8 mouse cellular contexts compared by ENCODE assay signal in the genomic region with DNA sequence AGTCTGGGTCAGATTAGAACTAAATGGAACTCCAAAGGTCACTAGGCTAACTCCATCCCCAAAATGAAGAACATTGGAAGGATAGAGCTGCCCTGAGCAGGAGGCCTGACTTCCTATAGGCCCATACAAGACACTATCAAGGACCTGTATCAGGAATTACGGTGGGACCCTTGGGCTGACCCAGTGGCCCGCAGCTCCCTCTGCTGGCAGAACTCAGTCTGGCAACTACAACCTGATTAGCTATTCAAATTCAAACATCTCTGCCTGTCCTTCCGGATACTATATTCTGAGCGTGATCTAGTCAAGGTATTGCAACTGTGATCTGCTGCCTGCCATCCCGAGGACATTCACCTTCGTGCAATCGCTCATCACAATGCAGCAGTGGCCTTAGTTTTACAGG.
DNase-seq lines count a peak whose midpoint lies in the region; ATAC-seq and TF ChIP-seq lines count a peak whose summit lies in the region.

No protein-coding gene starts in this region.

- H3K4me2 ChIP-seq in embryonic facial prominence, embryonic 14.5 days (ENCODE audit: low read depth, low read length) = no peak overlapping the region
- H3K4me2 ChIP-seq in hindbrain, postnatal 0 days (ENCODE audit: low read depth, low read length) = no peak overlapping the region
- H3K4me2 ChIP-seq in liver, embryonic 12.5 days = 0 out of 2 replicates have a peak overlapping the region, but pooled peaks have one; percentile 9

- TF ChIP-seq POLR2A in testis, adult 2 months (IDR thresholded peaks at IDR 0.05; ENCODE audit: control insufficient read depth, low read depth, low read length) = no peak

- no peaks in the 10 kb centered on the region for H3K9me3 ChIP-seq in embryonic facial prominence, embryonic 14.5 days (ENCODE audit: control insufficient read depth, low read length)
- no peaks in the 10 kb centered on the region for H3K9me3 ChIP-seq in hindbrain, postnatal 0 days (ENCODE audit: low read length)
- no peaks in the 10 kb centered on the region for H3K9me3 ChIP-seq in liver, embryonic 12.5 days (replicated peaks)

- H3K27me3 ChIP-seq in testis, adult 2 months (ENCODE audit: control insufficient read depth, insufficient read depth, low read length) = no peaks in the 10 kb centered on the region
- no peaks in the 10 kb centered on the region for H3K27me3 ChIP-seq in embryonic facial prominence, embryonic 14.5 days (replicated peaks; ENCODE audit: control insufficient read depth, insufficient read depth, low read length)
- no peaks in the 10 kb centered on the region for H3K27me3 ChIP-seq in hindbrain, postnatal 0 days (ENCODE audit: insufficient read depth, low read length)
- no peaks in the 10 kb centered on the region for H3K27me3 ChIP-seq in liver, embryonic 12.5 days (replicated peaks)

- no peak overlapping the region for H3K4me3 ChIP-seq in testis, adult 2 months (ENCODE audit: control insufficient read depth, low read depth, low read length)
- no peak overlapping the region for H3K4me3 ChIP-seq in embryonic facial prominence, embryonic 14.5 days (ENCODE audit: low read depth, low read length)
- H3K4me3 ChIP-seq in hindbrain, postnatal 0 days (ENCODE audit: low read length) = no peak overlapping the region
- H3K4me3 ChIP-seq in liver, embryonic 12.5 days = no peak overlapping the region

- H3K27ac ChIP-seq in testis, adult 2 months (ENCODE audit: control insufficient read depth, insufficient read depth, low read depth, low read length) = no peak overlapping the region
- H3K27ac ChIP-seq in embryonic facial prominence, embryonic 14.5 days (replicated peaks; ENCODE audit: low read depth, low read length) = no peak overlapping the region
- no peak overlapping the region for H3K27ac ChIP-seq in hindbrain, postnatal 0 days
- H3K27ac ChIP-seq in liver, embryonic 12.5 days = no peak overlapping the region

- H3K4me1 ChIP-seq in testis, adult 2 months (ENCODE audit: control insufficient read depth, insufficient read depth, low read length) = no peaks in the 10 kb centered on the region
- H3K4me1 ChIP-seq in embryonic facial prominence, embryonic 14.5 days (ENCODE audit: control insufficient read depth, insufficient read depth, low read length) = no peaks in the 10 kb centered on the region
- no peaks in the 10 kb centered on the region for H3K4me1 ChIP-seq in hindbrain, postnatal 0 days (ENCODE audit: insufficient read depth, low read length)
- H3K4me1 ChIP-seq in liver, embryonic 12.5 days = no peaks in the 10 kb centered on the region

- DNase-seq in testis, postnatal 14 days (ENCODE audit: low spot score) = no peak
- DNase-seq in embryonic facial prominence, embryonic 14.5 days (ENCODE audit: low spot score) = peak; percentile 20
- peak; percentile 76 for DNase-seq in hindbrain, postnatal 0 days (ENCODE audit: low spot score)

- peak; percentile 51; the same call in 1 of the 2 replicates for TF ChIP-seq CTCF in testis, adult 2 months (IDR thresholded peaks at IDR 0.05; ENCODE audit: control insufficient read depth, insufficient read depth, insufficient replicate concordance, low read depth, low read length)
- TF ChIP-seq CTCF in hindbrain, postnatal 0 days (IDR thresholded peaks at IDR 0.05; ENCODE audit: low read depth) = peak; percentile 86

- 35% methylated on average over 7 of the region's 7 CpGs for WGBS in embryonic facial prominence, embryonic 14.5 days
- WGBS in hindbrain, postnatal 0 days = 23% methylated on average over 7 of the region's 7 CpGs
- WGBS in liver, embryonic 12.5 days (ENCODE audit: insufficient replicate concordance) = 20% methylated on average over 7 of the region's 7 CpGs

- ATAC-seq in activated CD4-positive, CD25-positive, alpha-beta regulatory T cell, adult 4 months = peak; percentile 41
- ATAC-seq in embryonic facial prominence, embryonic 14.5 days (ENCODE audit: low read depth) = no peak
- peak; percentile 61 for ATAC-seq in hindbrain, postnatal 0 days
- ATAC-seq in liver, embryonic 12.5 days = 0 out of 2 replicates have a peak, but pooled peaks have one; percentile 5
- peak; percentile 45; the same call in 1 of the 2 replicates for ATAC-seq in neutrophil, adult 5-6 weeks (ENCODE audit: extremely low read depth, insufficient number of reproducible peaks, low FRiP score, poor library complexity, severe bottlenecking)
- ATAC-seq in erythroid progenitor cell, adult 5-6 weeks (replicated peaks; ENCODE audit: low FRiP score, poor library complexity, severe bottlenecking) = no peak

- no peaks in the 10 kb centered on the region for H3K36me3 ChIP-seq in testis, adult 2 months (ENCODE audit: control insufficient read depth, insufficient read depth, low read length)
- no peaks in the 10 kb centered on the region for H3K36me3 ChIP-seq in embryonic facial prominence, embryonic 14.5 days (ENCODE audit: control insufficient read depth, insufficient read depth, low read length)
- no peaks in the 10 kb centered on the region for H3K36me3 ChIP-seq in hindbrain, postnatal 0 days (ENCODE audit: insufficient read depth, low read length)
- no peaks in the 10 kb centered on the region for H3K36me3 ChIP-seq in liver, embryonic 12.5 days

- H3K9ac ChIP-seq in embryonic facial prominence, embryonic 14.5 days (ENCODE audit: low read depth, low read length) = no peak overlapping the region
- no peak overlapping the region for H3K9ac ChIP-seq in hindbrain, postnatal 0 days (replicated peaks; ENCODE audit: low read length)
- no peak overlapping the region for H3K9ac ChIP-seq in liver, embryonic 12.5 days

Comparison
In these comparisons a context has a peak if more than half of its experiments do, and no peak if none do; other contexts are left out.
1. ATAC-seq: peak in activated CD4-positive, CD25-positive, alpha-beta regulatory T cell, adult 4 months (single experiment), hindbrain, postnatal 0 days (single experiment), liver, embryonic 12.5 days (single experiment) and neutrophil, adult 5-6 weeks (single experiment); none in embryonic facial prominence, embryonic 14.5 days (single experiment) and erythroid progenitor cell, adult 5-6 weeks (single experiment).